Mouse (Mus musculus): ENCODE results near the gene Ninj1.

Gene Ninj1

GRCm38 (mm10) chr13:49187288-49188218 is at the start of gene Ninj1:
Gene Ninj1 (plus strand): TSS chr13:49187485.
- peak; percentile 79 for DNase-seq (ENCODE audit: low spot score)

GRCm38 (mm10) chr13:49140567-49140966 is 46.7 kb upstream of the Ninj1 start:
- no peak for DNase-seq (ENCODE audit: low spot score)

GRCm38 (mm10) chr13:49142396-49142795 is 44.9 kb upstream of the Ninj1 start:
- DNase-seq (ENCODE audit: low spot score), result no peak

- no peak for DNase-seq (ENCODE audit: low spot score)
Observed at GRCm38 (mm10) chr13:49143323-49143722, 44.0 kb upstream of the Ninj1 start.

GRCm38 (mm10) chr13:49144451-49144850 is 42.8 kb upstream of the Ninj1 start:
- DNase-seq (ENCODE audit: low spot score), result no peak

GRCm38 (mm10) chr13:49145396-49145795 is 41.9 kb upstream of the Ninj1 start:
- no peak for DNase-seq (ENCODE audit: low spot score)

GRCm38 (mm10) chr13:49146040-49146697 is 41.1 kb upstream of the Ninj1 start:
- DNase-seq (ENCODE audit: low spot score), result no peak

- no peak for DNase-seq (ENCODE audit: low spot score)
Observed at GRCm38 (mm10) chr13:49146698-49147006, 40.6 kb upstream of the Ninj1 start.

- DNase-seq (ENCODE audit: low spot score), result peak; percentile 13
Observed at GRCm38 (mm10) chr13:49147007-49147857, 40.1 kb upstream of the Ninj1 start.

GRCm38 (mm10) chr13:49147858-49148226 is 39.4 kb upstream of the Ninj1 start, which contains the start of gene Wnk2:
Gene Wnk2 (minus strand): TSS chr13:49148014.
- DNase-seq (ENCODE audit: low spot score), result peak; percentile 60

- no peak for DNase-seq (ENCODE audit: low spot score)
Observed at GRCm38 (mm10) chr13:49148687-49149086, 38.6 kb upstream of the Ninj1 start.

- no peak for DNase-seq (ENCODE audit: low spot score)
Observed at GRCm38 (mm10) chr13:49154028-49154427, 33.3 kb upstream of the Ninj1 start.

GRCm38 (mm10) chr13:49154621-49155020 is 32.7 kb upstream of the Ninj1 start:
- DNase-seq (ENCODE audit: low spot score), result no peak

GRCm38 (mm10) chr13:49156645-49157044 is 30.6 kb upstream of the Ninj1 start:
- no peak for DNase-seq (ENCODE audit: low spot score)

- no peak for DNase-seq (ENCODE audit: low spot score)
Observed at GRCm38 (mm10) chr13:49158040-49158713, 29.1 kb upstream of the Ninj1 start.

GRCm38 (mm10) chr13:49161236-49161635 is 26.0 kb upstream of the Ninj1 start:
- no peak for DNase-seq (ENCODE audit: low spot score)

GRCm38 (mm10) chr13:49162722-49163121 is 24.6 kb upstream of the Ninj1 start:
- no peak for DNase-seq (ENCODE audit: low spot score)

GRCm38 (mm10) chr13:49163645-49164044 is 23.6 kb upstream of the Ninj1 start:
- DNase-seq (ENCODE audit: low spot score), result no peak

- DNase-seq (ENCODE audit: low spot score), result no peak
Observed at GRCm38 (mm10) chr13:49167081-49167480, 20.2 kb upstream of the Ninj1 start.

GRCm38 (mm10) chr13:49169448-49170207 is 17.7 kb upstream of the Ninj1 start:
- peak; percentile 89 for DNase-seq (ENCODE audit: low spot score)

GRCm38 (mm10) chr13:49170623-49171022 is 16.7 kb upstream of the Ninj1 start:
- DNase-seq (ENCODE audit: low spot score), result no peak
